Mouse (Mus musculus) T-helper 1 cell (primary cell): ENCODE measurements around the gene Frmd6.

Experiments used
- in situ Hi-C: fragments of 300-600 bp; cut with MboI, MseI; formaldehyde crosslinking; loops from one replicate; pipeline ENCODE4 v1.15.1; 2025; ENCODE audit warnings: high pct_unique_total_duplicates

Gene Frmd6

GRCm38 (mm10) chr12:70851342-70851960 is 26.1 kb downstream of the Frmd6 start:
- in situ Hi-C loops, result no loop called here

- in situ Hi-C loops, result no loop called here
Observed at GRCm38 (mm10) chr12:70853026-70853425, 27.7 kb downstream of the Frmd6 start.

GRCm38 (mm10) chr12:70855678-70856077 is 30.4 kb downstream of the Frmd6 start:
- in situ Hi-C loops, result no loop called here

- in situ Hi-C loops, result no loop called here
Observed at GRCm38 (mm10) chr12:70856776-70857175, 31.5 kb downstream of the Frmd6 start.

GRCm38 (mm10) chr12:70863281-70863680 is 38.0 kb downstream of the Frmd6 start:
- in situ Hi-C loops, result no loop called here

- in situ Hi-C loops, result no loop called here
Observed at GRCm38 (mm10) chr12:70867780-70868179, 42.5 kb downstream of the Frmd6 start.

- in situ Hi-C loops, result no loop called here
Observed at GRCm38 (mm10) chr12:70868190-70868987, 43.1 kb downstream of the Frmd6 start.

- in situ Hi-C loops, result no loop called here
Observed at GRCm38 (mm10) chr12:70868988-70869291, 43.6 kb downstream of the Frmd6 start.

GRCm38 (mm10) chr12:70873544-70873943 is 48.2 kb downstream of the Frmd6 start:
- in situ Hi-C loops, result no loop called here

GRCm38 (mm10) chr12:70876270-70876998 is 51.1 kb downstream of the Frmd6 start:
- in situ Hi-C loops, result no loop called here

- in situ Hi-C loops, result no loop called here
Observed at GRCm38 (mm10) chr12:70877926-70878710, 52.8 kb downstream of the Frmd6 start.

GRCm38 (mm10) chr12:70880396-70880975 is 55.2 kb downstream of the Frmd6 start:
- in situ Hi-C loops, result no loop called here

GRCm38 (mm10) chr12:70881340-70881739 is 56.0 kb downstream of the Frmd6 start:
- in situ Hi-C loops, result no loop called here

GRCm38 (mm10) chr12:70881854-70882253 is 56.5 kb downstream of the Frmd6 start:
- in situ Hi-C loops, result no loop called here

GRCm38 (mm10) chr12:70883141-70883540 is 57.8 kb downstream of the Frmd6 start:
- in situ Hi-C loops, result no loop called here

GRCm38 (mm10) chr12:70884113-70884512 is 58.8 kb downstream of the Frmd6 start:
- in situ Hi-C loops, result no loop called here

- in situ Hi-C loops, result no loop called here
Observed at GRCm38 (mm10) chr12:70884973-70885372, 59.7 kb downstream of the Frmd6 start.

GRCm38 (mm10) chr12:70885576-70885975 is 60.3 kb downstream of the Frmd6 start:
- in situ Hi-C loops, result no loop called here

GRCm38 (mm10) chr12:70890405-70890804 is 65.1 kb downstream of the Frmd6 start:
- in situ Hi-C loops, result no loop called here

- in situ Hi-C loops, result no loop called here
Observed at GRCm38 (mm10) chr12:70890874-70891470, 65.7 kb downstream of the Frmd6 start.

GRCm38 (mm10) chr12:70895275-70895674 is 70.0 kb downstream of the Frmd6 start:
- in situ Hi-C loops, result no loop called here
